Mouse (Mus musculus): ENCODE results near the gene Nsun7.
"Not testable (repeated sequence)": the region's sequence is repeated elsewhere in the genome, so short reads cannot be mapped to it uniquely, and the experiment has no call there.

The Nsun7 gene

DNA sequence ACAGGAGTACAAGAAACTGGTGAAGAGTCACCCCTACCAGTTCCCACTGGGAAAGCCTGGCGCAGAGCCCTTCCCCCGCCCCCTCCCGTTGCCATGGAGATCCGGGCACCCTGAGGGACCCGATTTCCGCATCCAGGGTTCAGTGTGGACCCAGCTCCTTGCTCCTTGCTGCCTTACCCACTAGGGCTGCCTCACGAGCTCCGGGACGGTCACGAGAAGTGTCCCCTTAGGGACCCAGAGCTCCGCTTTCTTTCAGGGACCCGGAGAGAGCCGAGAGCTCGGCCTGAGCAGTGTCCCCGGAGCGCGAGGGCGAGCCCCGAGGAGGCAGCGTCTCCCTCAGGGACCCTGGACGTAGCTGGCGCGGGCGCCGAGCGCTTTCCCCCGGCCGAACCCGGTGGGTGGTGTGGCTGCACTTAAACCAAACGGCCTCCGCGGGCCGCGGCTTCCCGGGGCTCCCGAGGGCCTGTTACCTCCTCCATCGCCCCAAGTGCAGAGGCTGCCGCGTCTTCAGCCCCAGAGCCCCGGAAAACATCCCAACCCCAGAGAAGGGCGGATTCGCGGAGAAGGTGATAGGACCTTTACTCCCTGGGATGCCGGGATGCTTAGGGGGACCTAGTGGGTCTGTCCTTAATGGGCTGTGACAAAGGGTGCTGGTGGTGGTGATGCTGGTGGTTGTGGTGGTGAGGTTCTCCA is at the start of gene Nsun7:
Gene Nsun7, plus strand, starts transcription at position 142 of the 693 bp plus-strand sequence.
- in situ Hi-C loops (cut with MseI, MboI): loop anchor here in 1 of 2 experiments (10.0 kb wide), 1 partner anchor 105 kb away; no protein-coding TSS in a partner anchor

DNA sequence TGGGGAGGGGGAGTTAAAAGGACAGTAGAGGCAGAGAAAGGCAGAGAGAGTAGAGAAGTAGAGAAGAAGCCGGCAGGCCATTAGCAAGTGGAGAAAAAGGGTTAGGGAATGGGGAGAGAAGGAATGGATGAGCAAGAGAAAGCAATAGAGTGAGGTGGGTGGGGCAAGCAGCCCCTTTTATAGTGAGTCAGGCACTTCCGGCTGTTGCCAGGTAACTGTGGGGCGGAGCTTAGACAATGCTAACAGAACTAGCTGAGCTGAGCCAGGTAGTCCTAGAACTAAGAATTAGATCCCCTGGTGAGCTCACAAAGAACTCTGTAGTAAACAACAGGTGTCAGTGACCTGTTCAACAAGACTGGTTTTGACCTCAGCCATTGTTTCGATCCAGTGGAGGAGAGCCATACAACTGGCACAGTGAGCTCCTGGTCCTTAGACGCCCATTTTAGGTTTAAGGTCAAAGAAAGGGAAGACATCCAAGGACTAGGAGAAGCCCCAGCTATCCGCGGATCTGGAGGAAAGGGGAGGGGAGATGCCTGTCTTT is 45.2 kb upstream of the Nsun7 start:
- in situ Hi-C loops (cut with MseI, MboI): no loop called here

DNA sequence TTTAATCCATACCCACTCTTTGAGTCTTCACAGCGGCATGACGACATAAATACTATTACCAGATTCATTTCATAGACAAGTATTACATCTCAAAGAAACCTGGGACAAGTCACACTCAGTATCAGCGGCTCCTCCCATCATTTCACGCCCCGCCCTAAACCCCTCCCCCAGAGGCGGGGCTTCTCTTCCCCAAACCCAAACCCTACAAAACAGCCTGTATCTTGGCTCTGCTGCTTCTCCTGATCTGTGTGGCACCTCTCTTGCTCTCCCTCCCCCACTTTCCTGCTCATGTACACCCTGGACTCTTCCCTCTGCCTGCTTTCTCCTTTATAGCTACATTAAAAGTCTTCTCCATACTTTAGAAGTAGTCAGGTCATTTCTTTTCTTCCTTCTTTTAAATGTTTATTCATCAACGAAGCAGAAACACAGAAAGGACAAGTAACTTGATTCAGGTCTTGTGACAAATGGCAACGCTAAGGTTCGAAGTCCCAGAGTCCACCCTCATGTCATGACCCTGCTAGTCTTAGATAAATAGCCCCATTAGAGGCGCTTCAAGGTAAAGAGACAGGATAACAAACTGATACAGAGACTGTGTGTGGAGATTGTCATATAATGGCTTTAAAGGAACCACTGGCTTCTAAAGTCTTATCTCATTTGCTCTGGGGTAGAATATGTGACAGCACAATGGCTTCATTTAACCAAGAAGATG is 44.0 kb upstream of the Nsun7 start:
- in situ Hi-C loops (cut with MseI, MboI): no loop called here

- in situ Hi-C loops (cut with MseI, MboI): no loop called here
These were observed 40.0 kb upstream of the Nsun7 start for GRCm38 (mm10) chr5:66219692-66220091.

DNA sequence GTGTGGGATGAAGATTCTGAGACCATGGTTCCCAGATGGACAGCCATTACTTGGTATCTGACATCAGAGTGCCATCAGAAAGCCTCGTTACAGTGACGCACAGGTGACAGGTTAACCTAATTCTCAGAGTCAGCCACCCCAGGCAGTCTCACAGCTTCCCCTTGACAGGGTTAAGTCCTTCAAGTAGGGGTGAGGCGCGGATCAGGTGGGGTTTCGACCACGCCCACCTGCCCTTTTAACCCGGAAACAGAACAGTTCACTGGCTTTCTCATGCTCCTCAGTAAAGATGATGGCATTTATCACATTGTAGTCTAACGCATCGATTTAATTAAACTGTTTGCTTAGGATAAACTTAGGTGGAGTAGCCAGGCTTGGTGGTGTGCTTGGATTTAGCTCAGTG is 39.1 kb upstream of the Nsun7 start:
- in situ Hi-C loops (cut with MseI, MboI): no loop called here

- in situ Hi-C loops (cut with MseI, MboI): no loop called here
These were observed 36.8 kb upstream of the Nsun7 start for GRCm38 (mm10) chr5:66222916-66223315.

DNA sequence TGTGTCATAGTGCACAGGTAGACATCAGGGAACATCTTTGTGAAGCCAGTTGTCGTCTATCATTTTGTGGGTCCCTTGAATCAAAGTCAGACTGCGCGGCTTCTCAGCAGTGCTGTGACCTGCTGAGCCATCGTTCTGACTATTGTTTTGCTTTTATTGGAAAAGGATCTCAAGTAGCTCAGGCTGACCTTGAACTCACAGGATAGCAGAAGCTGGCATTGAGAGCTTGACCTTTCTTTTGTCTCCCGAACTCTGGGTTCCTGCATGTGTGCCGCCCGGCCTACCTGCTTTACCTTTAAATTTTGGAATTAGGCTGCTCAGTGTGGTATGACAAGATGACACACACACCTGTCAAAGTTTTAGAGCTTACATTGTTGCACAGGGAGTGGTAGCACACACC is 33.2 kb upstream of the Nsun7 start:
- in situ Hi-C loops (cut with MseI, MboI): no loop called here

GRCm38 (mm10) chr5:66231660-66232269 is 27.9 kb upstream of the Nsun7 start:
- in situ Hi-C loops (cut with MseI, MboI): no loop called here

- in situ Hi-C loops (cut with MseI, MboI): no loop called here
These were observed 27.2 kb upstream of the Nsun7 start for GRCm38 (mm10) chr5:66232456-66232855.

DNA sequence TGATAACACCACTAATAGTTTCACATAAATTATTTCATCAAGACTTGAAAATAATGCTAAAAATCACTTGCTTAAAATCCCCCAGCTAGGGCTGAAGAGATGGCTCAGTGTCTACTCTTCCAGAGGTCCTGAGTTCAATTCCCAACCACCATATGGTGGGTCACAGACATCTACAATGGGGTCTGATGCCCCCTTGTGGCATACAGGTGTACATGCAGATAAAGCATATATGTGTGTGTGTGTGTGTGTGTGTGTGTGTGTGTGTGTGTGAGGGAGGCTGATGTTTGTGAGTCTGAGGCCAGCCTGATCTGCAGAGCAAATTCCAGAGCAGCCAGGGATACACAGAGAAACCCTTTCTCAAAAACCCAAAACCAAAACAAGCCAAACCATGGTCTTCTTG is 17.8 kb upstream of the Nsun7 start:
- in situ Hi-C loops (cut with MseI, MboI): no loop called here

DNA sequence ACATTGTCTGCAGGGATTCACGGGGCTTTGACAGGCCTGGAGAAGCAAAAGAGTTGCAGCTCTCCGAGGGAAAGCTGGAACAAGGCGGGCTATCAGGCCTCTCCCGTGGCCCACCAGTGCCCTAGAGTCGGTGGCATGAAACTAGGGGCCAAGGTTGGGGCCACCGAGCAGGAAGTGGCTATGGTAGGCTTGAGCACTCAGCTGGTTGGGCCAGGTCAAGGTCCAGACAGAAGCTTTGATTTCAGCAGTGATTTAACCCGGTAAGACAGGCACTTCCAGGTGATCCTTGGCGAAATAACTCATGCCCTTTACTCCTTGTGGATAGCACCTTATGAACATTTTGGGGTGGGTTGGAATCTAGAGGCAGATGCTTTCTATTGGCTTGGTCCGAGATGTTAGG is 16.2 kb upstream of the Nsun7 start:
- in situ Hi-C loops (cut with MseI, MboI): no loop called here

- in situ Hi-C loops (cut with MseI, MboI): no loop called here
These were observed 15.5 kb upstream of the Nsun7 start for GRCm38 (mm10) chr5:66244043-66244660.

DNA sequence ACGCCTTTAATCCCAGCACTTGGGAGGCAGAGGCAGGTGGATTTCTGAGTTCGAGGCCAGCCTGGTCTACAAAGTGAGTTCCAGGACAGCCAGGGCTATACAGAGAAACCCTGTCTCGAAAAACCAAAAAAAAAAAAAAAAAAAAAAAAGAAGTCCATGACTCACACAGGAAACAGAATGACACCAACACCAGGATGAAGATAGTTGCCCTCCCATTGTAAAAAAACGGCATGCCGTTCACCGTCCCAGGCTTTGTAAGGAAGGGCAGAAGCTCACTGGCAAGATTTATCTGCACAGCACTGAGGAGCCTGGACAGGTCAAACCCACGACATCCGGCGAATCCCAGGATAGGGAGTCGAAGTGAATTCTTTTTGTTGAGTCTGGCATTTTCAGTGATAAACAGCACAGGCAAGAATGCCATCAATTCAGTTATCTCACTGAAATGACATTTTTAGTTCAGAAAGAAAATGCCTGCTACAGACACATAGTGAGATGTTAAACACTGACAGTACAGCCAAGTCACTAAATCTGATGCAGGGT is 13.7 kb upstream of the Nsun7 start:
- in situ Hi-C loops (cut with MseI, MboI): no loop called here

DNA sequence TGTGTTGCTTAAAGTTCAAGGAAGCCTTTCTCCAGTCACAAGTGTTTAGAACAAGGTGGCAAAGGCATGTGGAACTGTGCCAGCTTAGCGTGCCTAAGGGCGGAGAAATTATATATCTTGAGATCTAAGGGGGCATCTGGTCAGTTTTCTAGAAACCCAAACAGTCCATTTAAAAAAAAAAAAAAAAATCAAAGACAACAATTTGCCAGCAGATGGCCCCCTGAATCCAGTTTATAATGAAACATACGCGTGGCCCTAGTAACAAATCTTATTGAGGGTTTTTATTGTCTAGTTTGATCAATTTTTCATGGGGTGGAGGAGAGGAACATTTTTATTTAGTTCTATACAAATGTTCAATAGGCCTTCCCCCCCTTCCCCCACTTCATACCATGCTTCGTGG is 6.5 kb upstream of the Nsun7 start:
- in situ Hi-C loops (cut with MseI, MboI): no loop called here

GRCm38 (mm10) chr5:66255044-66255443 is 4.7 kb upstream of the Nsun7 start:
- in situ Hi-C loops (cut with MseI, MboI): no loop called here

DNA sequence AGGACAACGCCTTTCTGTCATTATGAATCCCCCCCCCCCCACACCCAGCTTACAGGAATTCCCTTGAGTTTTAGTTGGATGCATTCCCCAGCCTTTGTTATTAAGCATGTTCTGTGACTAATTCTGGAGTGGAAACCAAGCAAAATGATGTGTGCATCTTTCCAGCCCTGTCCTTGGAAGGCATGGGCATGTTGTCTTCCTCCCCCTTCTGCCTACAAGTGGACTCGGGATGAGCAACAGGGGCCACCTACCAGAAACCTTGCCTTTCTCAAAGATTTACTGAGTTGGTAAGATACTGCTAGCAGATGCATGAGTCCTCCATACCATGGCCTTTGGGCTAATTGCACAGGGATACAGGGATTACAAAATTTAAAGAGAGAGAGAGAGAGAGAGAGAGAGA is 697 bp upstream of the Nsun7 start:
- in situ Hi-C loops (cut with MseI, MboI): no loop called here

- in situ Hi-C loops (cut with MseI, MboI): not testable (repeated sequence)
These were observed 304 bp upstream of the Nsun7 start for GRCm38 (mm10) chr5:66259431-66259755.

DNA sequence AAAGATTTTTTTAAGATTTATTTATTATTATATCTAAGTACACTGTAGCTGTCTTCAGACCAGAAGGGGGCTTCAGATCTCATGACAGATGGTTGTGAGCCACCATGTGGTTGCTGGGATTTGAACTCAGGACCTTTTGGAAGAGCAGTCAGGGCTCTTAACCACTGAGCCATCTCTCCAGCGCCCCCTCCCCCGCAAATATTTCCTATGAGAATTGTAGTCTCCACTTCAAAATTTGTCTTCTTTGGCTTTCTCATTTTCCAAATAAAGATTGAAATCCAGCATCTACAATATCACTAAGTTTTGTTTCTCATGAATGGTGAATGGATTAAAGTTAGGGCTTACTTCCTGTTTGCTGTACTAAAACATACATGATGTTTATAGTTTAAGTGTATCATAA is 2.8 kb downstream of the Nsun7 start:
- in situ Hi-C loops (cut with MseI, MboI): loop anchor here in 1 of 2 experiments (10.0 kb wide), 1 partner anchor 102 kb away; no protein-coding TSS in a partner anchor

DNA sequence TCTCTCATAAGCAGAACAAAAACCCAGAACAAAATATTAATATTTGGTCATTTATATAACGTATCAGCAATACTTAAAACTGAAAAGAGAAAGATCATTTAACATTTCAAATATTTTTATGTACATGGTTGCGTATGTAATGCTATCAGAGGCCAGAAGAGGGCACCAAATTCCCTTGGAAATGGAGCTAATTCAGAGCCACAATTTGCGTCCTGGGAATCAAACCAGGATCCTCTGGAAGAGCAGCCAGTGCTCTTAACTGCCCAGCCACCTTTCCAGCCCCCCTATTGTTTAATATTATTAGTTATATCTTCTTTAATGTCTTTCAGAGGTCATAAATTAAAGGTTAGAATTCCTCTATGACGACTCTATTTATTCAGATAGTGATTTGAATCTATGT is 3.7 kb downstream of the Nsun7 start:
- in situ Hi-C loops (cut with MseI, MboI): loop anchor here in 1 of 2 experiments (10.0 kb wide), 1 partner anchor 101 kb away; no protein-coding TSS in a partner anchor

DNA sequence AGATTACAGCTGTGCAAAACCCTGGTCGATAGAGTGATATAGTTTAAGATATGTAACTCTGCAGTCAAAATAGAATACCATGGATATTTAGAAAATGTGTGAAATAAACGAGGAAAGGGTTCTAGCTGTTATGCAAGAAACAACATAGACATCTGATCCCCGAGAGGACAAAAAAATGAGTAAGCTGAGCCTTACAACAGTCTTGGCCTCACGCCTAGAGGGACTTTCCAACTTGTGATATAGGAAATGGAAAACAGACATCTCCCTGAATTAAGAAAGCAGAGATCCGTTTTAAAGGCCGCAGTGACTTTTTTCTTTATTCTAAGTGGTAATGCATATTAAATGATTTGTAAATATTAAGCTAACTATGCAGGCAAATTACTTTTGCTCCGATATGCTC is 9.9 kb downstream of the Nsun7 start:
- in situ Hi-C loops (cut with MseI, MboI): loop anchor here in 1 of 2 experiments (10.0 kb wide), 1 partner anchor 95 kb away; no protein-coding TSS in a partner anchor

- in situ Hi-C loops (cut with MseI, MboI): no loop called here
These were observed 11.4 kb downstream of the Nsun7 start for GRCm38 (mm10) chr5:66271141-66271540.

DNA sequence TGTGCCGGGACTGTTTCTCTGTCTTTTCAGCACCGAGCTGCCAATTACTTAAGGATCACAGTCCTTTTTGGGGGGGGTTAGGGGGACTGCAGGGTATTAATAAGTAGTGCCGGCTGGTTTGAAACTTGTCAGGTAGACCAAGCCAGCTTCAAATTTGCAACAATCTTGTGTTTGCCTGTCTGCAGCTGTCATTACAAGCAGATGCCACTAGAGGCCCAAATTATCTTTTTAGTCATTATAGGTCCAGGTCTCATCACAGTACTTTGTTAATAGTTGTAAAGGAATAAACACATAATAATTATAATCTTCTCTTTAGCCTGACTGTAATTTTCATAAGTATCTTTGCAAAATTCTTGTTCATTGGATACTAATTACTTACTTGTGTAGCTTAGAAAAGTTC is 14.7 kb downstream of the Nsun7 start:
- in situ Hi-C loops (cut with MseI, MboI): no loop called here

Data from mouse trophoblast stem cell (cell line).